Mouse (Mus musculus) lung, postnatal 10 days (tissue): ENCODE measurements at regions not wholly inside any gene's neighbourhood (a gene's known extent, or its start where the extent isn't known, plus 50 kb on each side); places are given as distances from the start of the nearest gene placed in this dataset.
A peak's percentile ranks its signal among the peaks of the same experiment; 100 is the strongest.

Experiments used
- DNase-seq: peaks from one replicate; pipeline ENCODE4 v3.0.0; 2021

- no peak for DNase-seq
These were observed 190.7 kb downstream of the Cd83 start for GRCm38 (mm10) chr13:43975281-43975680.

- DNase-seq = no peak
These were observed 191.2 kb downstream of the Cd83 start for GRCm38 (mm10) chr13:43975801-43976200.

- DNase-seq = no peak
These were observed 192.1 kb downstream of the Cd83 start for GRCm38 (mm10) chr13:43976676-43977075.

GRCm38 (mm10) chr13:43987338-43987737 is 202.8 kb downstream of the Cd83 start:
- DNase-seq = no peak

- no peak for DNase-seq
These were observed 203.8 kb downstream of the Cd83 start for GRCm38 (mm10) chr13:43988421-43988820.

GRCm38 (mm10) chr13:43990281-43991101 is 205.9 kb downstream of the Cd83 start:
- DNase-seq = peak; percentile 60

GRCm38 (mm10) chr13:43991774-43992173 is 207.2 kb downstream of the Cd83 start:
- DNase-seq = peak; percentile 83

- DNase-seq = peak; percentile 56
These were observed 208.4 kb downstream of the Cd83 start for GRCm38 (mm10) chr13:43992968-43993367.

GRCm38 (mm10) chr13:43994361-43994760 is 209.8 kb downstream of the Cd83 start:
- no peak for DNase-seq

- peak; percentile 80 for DNase-seq
These were observed 211.0 kb downstream of the Cd83 start for GRCm38 (mm10) chr13:43995623-43996022.

GRCm38 (mm10) chr13:44001861-44002545 is 217.4 kb downstream of the Cd83 start:
- DNase-seq = no peak

GRCm38 (mm10) chr13:44012868-44013267 is 228.3 kb downstream of the Cd83 start:
- DNase-seq = no peak

GRCm38 (mm10) chr13:44018489-44019303 is 234.1 kb downstream of the Cd83 start:
- DNase-seq = no peak

- DNase-seq = no peak
These were observed 234.7 kb downstream of the Cd83 start for GRCm38 (mm10) chr13:44019304-44019583.

GRCm38 (mm10) chr13:44020851-44021250 is 236.3 kb downstream of the Cd83 start:
- no peak for DNase-seq

- no peak for DNase-seq
These were observed 237.5 kb downstream of the Cd83 start for GRCm38 (mm10) chr13:44022106-44022505.

GRCm38 (mm10) chr13:44024612-44025011 is 240.0 kb downstream of the Cd83 start:
- no peak for DNase-seq

- DNase-seq = peak; percentile 35
These were observed 242.0 kb downstream of the Cd83 start for GRCm38 (mm10) chr13:44026321-44027255.

- no peak for DNase-seq
These were observed 243.5 kb downstream of the Cd83 start for GRCm38 (mm10) chr13:44028081-44028480.

GRCm38 (mm10) chr13:44030590-44030989 is 246.0 kb downstream of the Cd83 start:
- DNase-seq = no peak

GRCm38 (mm10) chr13:44037774-44038294 is 253.3 kb downstream of the Cd83 start:
- no peak for DNase-seq

- no peak for DNase-seq
These were observed 253.7 kb downstream of the Cd83 start for GRCm38 (mm10) chr13:44038322-44038721.
